Mouse (Mus musculus) hindbrain, embryonic 14.5 days (tissue): Measurements from ENCODE around the gene Plin2. TPM values are rescaled to one million over a fixed set of nuclear protein-coding genes. Genes with fewer than 3 reads are reported as not detected.
"Not testable (repeated sequence)": the region's sequence is repeated elsewhere in the genome, so short reads cannot be mapped to it uniquely, and the experiment has no call there.

Source experiments
- ATAC-seq: fragments of 200-750 bp; cut with Nextera tagmentation; 2 replicates; pipeline ENCODE4 v1.8.0; 2017; ENCODE audit warnings: moderate number of reproducible peaks, mild to moderate bottlenecking, moderate TSS enrichment, moderate library complexity; ENCODE audit not compliant: low FRiP score
- DNase-seq: peaks from one replicate; pipeline ENCODE4 v3.0.0-alpha.2; 2015; ENCODE audit warnings: low spot score
- H3K27ac ChIP-seq: fragments of 300-500 bp; sonication (generic); 2 replicates; pipeline ENCODE4 v1.5.1; 2014; ENCODE audit warnings: mild to moderate bottlenecking, moderate library complexity
- H3K27me3 ChIP-seq: fragments of 300-500 bp; sonication (generic); 2 replicates; pipeline ENCODE4 v1.6.1; 2014; ENCODE audit warnings: mild to moderate bottlenecking, low read length, mixed read lengths; ENCODE audit not compliant: control insufficient read depth, insufficient read depth
- H3K36me3 ChIP-seq: fragments of 300-500 bp; sonication (generic); replicated peaks from 2 replicates; pipeline ENCODE4 v1.6.1; 2014; ENCODE audit not compliant: control insufficient read depth, insufficient read depth
- H3K4me1 ChIP-seq: fragments of 300-500 bp; sonication (generic); replicated peaks from 2 replicates; pipeline ENCODE4 v1.6.1; 2014; ENCODE audit warnings: antibody characterized with exemption, low read length, mixed read lengths; ENCODE audit not compliant: control insufficient read depth, insufficient read depth
- H3K4me2 ChIP-seq: fragments of 300-500 bp; sonication (generic); replicated peaks from 2 replicates; pipeline ENCODE4 v1.6.1; 2014; ENCODE audit warnings: mild to moderate bottlenecking, moderate library complexity
- H3K4me3 ChIP-seq: fragments of 300-500 bp; sonication (generic); replicated peaks from 2 replicates; pipeline ENCODE4 v1.5.1; 2014; ENCODE audit warnings: mild to moderate bottlenecking, low read length
- H3K9ac ChIP-seq: fragments of 300-500 bp; sonication (generic); 2 replicates; pipeline ENCODE4 v1.6.1; 2014
- H3K9me3 ChIP-seq: fragments of 300-500 bp; sonication (generic); 2 replicates; pipeline ENCODE4 v1.6.1; 2016; ENCODE audit warnings: low read length; ENCODE audit not compliant: control insufficient read depth
- WGBS: fragments of 180-500 bp; shearing (Covaris S2); extraction: QIAGEN DNeasy Blood & Tissue Kit; methylation state at CpG from one replicate; pipeline ENCODE4 v1.1.7; 2014; 5-methylcytosine and 5-hydroxymethylcytosine counted together
- polyA plus RNA-seq: library from polyadenylated mRNA; unstranded; fragments of >200 nt; fragmentation: Nextera tagmentation; extraction: Ambion mirVana; gene quantifications from 2 replicates; pipeline ENCODE4 v1.2.1, GENCODE M21; 2014

The Plin2 gene
- polyA plus RNA-seq, 1 experiment from 2014 or later = 50.9 TPM

DNA sequence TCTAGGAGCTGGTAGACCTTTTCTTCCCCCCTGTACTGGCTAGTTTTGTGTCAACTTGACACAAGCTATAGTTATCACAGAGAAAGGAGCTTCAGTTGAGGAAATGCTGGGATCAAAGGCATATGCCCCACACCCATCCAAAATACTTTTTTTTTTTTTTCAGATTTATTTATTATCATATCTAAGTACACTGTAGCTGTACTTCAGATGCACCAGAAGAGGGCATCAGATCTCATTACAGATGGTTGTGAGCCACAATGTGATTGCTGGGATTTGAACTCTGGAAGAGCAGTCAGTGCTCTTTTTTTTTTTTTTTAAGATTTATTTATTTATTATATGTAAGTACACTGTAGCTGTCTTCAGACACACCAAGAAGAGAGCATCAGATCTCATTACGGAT is 47.3 kb downstream of the Plin2 start:
- H3K4me1 ChIP-seq, H3K4me3 ChIP-seq, H3K36me3 ChIP-seq, DNase-seq, H3K4me2 ChIP-seq, H3K27ac ChIP-seq, ATAC-seq, H3K9ac ChIP-seq, H3K27me3 ChIP-seq, H3K9me3 ChIP-seq: not testable (repeated sequence)
- 93% methylated on average over 1 of the region's 1 CpGs for WGBS

DNA sequence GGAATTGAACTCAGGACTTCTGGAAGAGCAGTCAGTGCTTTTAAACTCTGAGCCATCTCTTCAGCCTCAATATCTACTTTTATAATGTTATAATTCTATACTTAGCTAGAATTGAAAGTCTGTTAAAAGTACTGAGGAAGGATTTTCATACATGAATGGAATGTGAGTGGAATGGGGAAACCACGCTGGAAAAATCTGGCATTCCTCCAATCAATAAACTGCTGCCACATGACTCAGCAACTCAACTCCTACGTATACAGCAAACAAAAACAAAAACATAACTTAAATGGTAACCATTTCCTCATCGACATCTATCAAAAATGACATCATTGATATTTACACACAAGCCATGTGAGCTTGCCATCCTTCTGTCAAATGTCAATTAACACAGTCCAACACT is 47.7 kb downstream of the Plin2 start:
- H3K27ac ChIP-seq = no peak overlapping the region
- 75% methylated on average over 3 of the region's 3 CpGs for WGBS
- no peaks in the 10 kb centered on the region for H3K27me3 ChIP-seq

DNA sequence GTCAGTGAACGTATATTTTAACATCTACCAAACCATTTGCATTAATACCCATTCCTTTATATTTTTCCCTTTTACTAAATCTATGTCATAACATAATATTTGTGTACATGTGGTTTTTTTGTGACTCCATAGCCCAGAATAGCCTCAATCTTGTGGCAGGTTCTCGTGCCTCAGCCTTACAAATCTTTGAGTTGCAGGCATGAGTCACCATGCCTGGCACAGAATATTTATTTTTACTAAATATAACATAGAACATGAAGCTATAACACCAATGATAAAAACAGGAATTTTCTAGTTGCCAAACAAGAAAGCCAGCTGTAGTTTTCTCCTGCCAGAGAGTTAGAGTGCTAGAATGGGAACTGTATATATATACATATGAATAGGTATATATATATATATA is 49.4 kb downstream of the Plin2 start:
- Histone ChIP-seq H3K4me3 (no peak overlapping the region), H3K36me3 (no peaks in the 10 kb centered on the region), H3K27me3 (no peaks in the 10 kb centered on the region), H3K9ac (no peak overlapping the region), H3K4me2 (no peak overlapping the region), H3K4me1 (no peaks in the 10 kb centered on the region), H3K27ac (no peak overlapping the region), H3K9me3 (no peaks in the 10 kb centered on the region)
- ATAC-seq = no peak
- WGBS = 77% methylated on average over 2 of the region's 2 CpGs
- DNase-seq = no peak

More for the DNA sequence above, 47.7 kb downstream of the Plin2 start:
- H3K36me3 ChIP-seq = no peaks in the 10 kb centered on the region
- no peak overlapping the region for H3K4me2 ChIP-seq
- H3K9ac ChIP-seq = no peak overlapping the region
- no peak overlapping the region for H3K4me3 ChIP-seq
- DNase-seq = no peak
- no peak for ATAC-seq
- H3K9me3 ChIP-seq = no peaks in the 10 kb centered on the region
- H3K4me1 ChIP-seq = no peaks in the 10 kb centered on the region

DNA sequence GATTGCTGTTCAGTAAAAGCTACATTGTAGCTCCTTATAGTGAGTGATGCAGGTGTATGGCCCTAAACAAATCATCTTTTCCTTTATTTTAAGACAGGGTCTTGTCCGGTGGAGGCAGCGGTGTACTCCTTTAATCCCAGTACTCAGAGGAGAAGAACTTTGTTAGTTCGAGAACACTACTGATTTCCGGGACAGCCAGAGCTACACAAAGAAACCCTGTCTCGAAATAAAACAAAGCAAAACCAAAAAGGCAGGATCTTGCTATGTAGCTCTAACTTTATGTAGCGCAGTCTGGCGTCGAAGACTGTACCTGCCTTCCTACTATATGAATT is 57.6 kb downstream of the Plin2 start:
- Histone ChIP-seq H3K4me2 (peak overlapping the region; percentile 94), H3K27ac (peak overlapping the region; percentile 52; the same call in 1 of the 2 replicates), H3K27me3 (no peaks in the 10 kb centered on the region), H3K9me3 (no peaks in the 10 kb centered on the region), H3K9ac (peak overlapping the region; percentile 54), H3K4me3 (peak overlapping the region; percentile 77), H3K4me1 (peaks cover 15% of the 10 kb centered on the region), H3K36me3 (no peaks in the 10 kb centered on the region)
- ATAC-seq = no peak
- 42% methylated on average over 8 of the region's 8 CpGs for WGBS
- no peak for DNase-seq

DNA sequence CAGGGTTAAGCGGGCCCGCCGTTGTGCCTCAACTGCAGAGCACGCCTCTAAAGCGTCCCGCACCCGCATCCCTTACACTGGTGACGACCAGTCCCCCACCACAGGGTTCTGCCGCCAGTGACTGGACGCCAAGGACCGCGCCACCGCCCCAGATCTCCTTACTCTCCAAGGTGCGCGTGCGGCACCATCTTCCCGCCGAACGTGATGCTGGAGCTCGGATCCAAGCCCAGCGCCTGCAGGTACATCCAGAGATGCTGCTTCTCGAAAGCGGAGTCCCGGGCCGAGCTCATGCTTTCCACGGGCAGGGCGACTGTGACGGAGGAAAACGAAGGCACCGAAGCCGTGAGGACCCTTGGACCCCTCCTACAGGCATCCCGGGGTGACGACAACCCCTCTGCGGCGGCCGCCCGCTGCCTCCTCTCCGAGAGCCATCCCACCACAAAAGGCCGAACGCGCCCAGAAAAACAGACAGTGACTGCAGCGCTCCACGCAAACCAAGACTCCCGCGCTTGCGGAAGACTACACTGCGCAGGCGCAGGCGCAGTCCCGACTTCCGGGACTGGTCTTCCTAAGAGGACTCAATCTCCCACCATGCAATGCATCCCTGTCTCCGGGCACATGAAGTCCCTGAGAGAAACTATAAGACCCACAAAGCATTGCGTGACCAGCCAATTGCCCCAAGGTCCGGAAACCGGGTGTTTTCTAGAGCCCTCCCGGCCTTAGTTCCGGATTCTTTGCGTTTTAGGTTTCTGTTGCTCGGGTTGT is 58.2 kb downstream of the Plin2 start, which contains the start of gene Haus6:
Haus6 (minus strand) TSS at position 532 of the 765 bp plus-strand sequence.
- H3K9ac ChIP-seq = peak within 1 kb of the TSS; percentile 76
- peaks cover 15% of the 10 kb centered on the region for H3K4me1 ChIP-seq
- ATAC-seq = peak; percentile 100

More for the DNA sequence above, 58.2 kb downstream of the Plin2 start, which contains the start of gene Haus6:
- Histone ChIP-seq H3K27ac (peak within 1 kb of the TSS; percentile 52; the same call in 1 of the 2 replicates), H3K4me3 (peak within 1 kb of the TSS; percentile 77), H3K27me3 (no peaks in the 10 kb centered on the region), H3K36me3 (peaks cover under 1% of the 10 kb centered on the region; the same call in 1 of the 2 replicates), H3K4me2 (peak within 1 kb of the TSS; percentile 94), H3K9me3 (no peaks in the 10 kb centered on the region)
- DNase-seq = peak; percentile 93
- under 1% methylated on average over 59 of the region's 59 CpGs for WGBS

Other genes with a start within 250 kb of the Plin2 start
- not detected in 2 replicates for gene Saxo1, start 111.7 kb downstream of the Plin2 start, polyA plus RNA-seq
- gene Rraga, start 94.4 kb downstream of the Plin2 start, polyA plus RNA-seq = 145 TPM in 2 replicates
- 7.5 and 8.6 TPM in 2 replicates for gene Haus6, start 58.0 kb downstream of the Plin2 start, polyA plus RNA-seq
- gene Dennd4c, start 78.5 kb upstream of the Plin2 start, polyA plus RNA-seq = 4.3 and 5.3 TPM in 2 replicates
- 427 and 444 TPM in 2 replicates for gene Rps6, start 187.4 kb upstream of the Plin2 start, polyA plus RNA-seq
- gene Acer2, start 204.3 kb upstream of the Plin2 start, polyA plus RNA-seq = 18.4 and 24.6 TPM in 2 replicates